Mouse (Mus musculus) c-Kit-positive CD71-negative TER-119-negative erythroid progenitor cells, embryonic 14.5 days (primary cell): ENCODE results near the gene P2rx4.

Source experiments
- DNase-seq: peaks from one replicate; pipeline ENCODE4 v3.0.0-alpha.2; 2013; ENCODE audit warnings: low read depth

The P2rx4 gene

DNA sequence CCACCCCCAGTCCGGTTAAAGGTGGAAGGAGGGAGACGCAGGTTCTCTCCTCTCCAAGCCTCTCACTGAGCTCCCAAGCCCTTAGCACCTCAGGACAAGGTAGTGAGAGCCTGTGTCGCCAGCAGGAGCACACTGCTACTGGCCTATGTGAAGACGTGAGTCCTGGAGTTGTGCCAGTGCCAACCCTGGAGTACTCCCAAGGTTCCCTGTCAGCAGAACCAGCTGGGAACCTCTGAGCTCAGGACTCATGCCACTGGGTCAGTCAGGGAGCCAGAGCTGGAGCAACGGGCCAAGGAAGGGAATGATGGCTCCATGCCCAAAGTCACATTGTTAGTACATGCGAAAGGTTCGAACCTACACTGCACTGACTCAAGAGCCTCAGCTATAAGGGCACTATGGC, 49.3 kb downstream of the P2rx4 start:
- no peak for DNase-seq

DNA sequence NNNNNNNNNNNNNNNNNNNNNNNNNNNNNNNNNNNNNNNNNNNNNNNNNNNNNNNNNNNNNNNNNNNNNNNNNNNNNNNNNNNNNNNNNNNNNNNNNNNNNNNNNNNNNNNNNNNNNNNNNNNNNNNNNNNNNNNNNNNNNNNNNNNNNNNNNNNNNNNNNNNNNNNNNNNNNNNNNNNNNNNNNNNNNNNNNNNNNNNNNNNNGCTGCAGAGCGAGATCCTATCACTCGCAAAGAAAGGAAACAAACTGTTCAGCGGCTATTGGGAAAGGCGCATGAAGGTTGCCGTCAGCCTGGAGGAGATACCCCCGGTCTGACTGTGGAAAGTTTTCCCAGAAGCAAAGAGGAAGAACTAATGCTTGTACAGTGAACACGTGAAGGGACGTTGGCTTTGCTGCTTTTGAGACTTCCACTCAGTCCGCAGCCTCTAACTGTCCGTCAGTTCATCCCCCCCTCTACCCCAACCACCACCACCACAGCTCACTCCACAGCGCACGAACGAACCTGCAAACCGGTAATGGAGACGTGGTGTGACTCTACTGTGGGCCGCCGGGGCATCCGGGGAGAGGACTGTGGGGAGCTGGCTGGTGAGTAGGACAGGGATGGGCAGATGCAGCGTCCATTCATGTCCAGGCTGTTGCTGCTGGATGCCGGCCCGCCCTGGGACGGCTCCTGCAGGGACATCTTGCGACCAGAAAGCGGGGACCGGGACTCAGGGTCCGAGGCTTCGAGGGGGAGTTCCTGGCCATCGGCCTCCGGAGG, 56.1 kb downstream of the P2rx4 start:
- no peak for DNase-seq

- no peak for DNase-seq
Measured at GRCm38 (mm10) chr5:122764032-122764464, 56.7 kb downstream of the P2rx4 start.

- DNase-seq = no peak
Measured at GRCm38 (mm10) chr5:122767283-122767682, 59.9 kb downstream of the P2rx4 start.

GRCm38 (mm10) chr5:122769101-122769568, 61.8 kb downstream of the P2rx4 start:
- DNase-seq = no peak

- no peak for DNase-seq
Measured at GRCm38 (mm10) chr5:122770304-122770703, 63.0 kb downstream of the P2rx4 start.

- no peak for DNase-seq
Measured at GRCm38 (mm10) chr5:122770806-122771261, 63.5 kb downstream of the P2rx4 start.

GRCm38 (mm10) chr5:122771428-122771827, 64.1 kb downstream of the P2rx4 start:
- no peak for DNase-seq

GRCm38 (mm10) chr5:122773756-122774155, 66.4 kb downstream of the P2rx4 start:
- DNase-seq = no peak

- DNase-seq = no peak
Measured at GRCm38 (mm10) chr5:122774743-122775611, 67.6 kb downstream of the P2rx4 start.

DNA sequence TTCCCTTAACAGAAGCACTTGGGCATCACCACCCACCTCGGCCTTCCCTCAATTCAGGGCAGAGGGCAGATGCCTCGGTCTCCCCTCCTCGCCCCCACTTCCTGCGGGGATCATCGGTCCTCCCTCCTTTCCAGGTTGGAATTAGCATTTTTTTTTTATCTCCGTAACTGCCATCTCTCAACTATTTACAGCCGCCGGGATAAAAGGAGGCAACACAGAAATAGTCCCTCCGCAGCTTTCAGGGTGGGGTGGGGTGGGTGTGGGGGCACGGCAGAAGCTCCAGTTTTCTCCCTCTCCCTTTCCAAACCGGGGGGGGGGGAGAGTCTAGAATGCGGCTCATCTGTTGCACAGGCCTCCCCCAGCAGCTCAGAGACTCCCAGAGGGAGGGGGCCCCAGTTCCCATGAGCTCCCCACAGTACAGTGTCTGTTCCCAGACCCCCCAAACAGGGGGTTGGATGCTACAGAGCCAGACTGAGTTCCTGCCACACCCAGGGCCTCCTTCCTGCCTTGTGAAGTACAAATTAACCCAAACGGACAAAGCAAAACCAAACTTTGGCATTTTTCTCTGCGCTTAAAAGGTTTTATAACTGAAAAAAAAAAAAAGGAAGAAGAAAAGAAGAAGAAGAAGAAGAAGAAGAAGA, 68.4 kb downstream of the P2rx4 start:
- no peak for DNase-seq

GRCm38 (mm10) chr5:122777322-122777721, 70.0 kb downstream of the P2rx4 start:
- DNase-seq = no peak

DNA sequence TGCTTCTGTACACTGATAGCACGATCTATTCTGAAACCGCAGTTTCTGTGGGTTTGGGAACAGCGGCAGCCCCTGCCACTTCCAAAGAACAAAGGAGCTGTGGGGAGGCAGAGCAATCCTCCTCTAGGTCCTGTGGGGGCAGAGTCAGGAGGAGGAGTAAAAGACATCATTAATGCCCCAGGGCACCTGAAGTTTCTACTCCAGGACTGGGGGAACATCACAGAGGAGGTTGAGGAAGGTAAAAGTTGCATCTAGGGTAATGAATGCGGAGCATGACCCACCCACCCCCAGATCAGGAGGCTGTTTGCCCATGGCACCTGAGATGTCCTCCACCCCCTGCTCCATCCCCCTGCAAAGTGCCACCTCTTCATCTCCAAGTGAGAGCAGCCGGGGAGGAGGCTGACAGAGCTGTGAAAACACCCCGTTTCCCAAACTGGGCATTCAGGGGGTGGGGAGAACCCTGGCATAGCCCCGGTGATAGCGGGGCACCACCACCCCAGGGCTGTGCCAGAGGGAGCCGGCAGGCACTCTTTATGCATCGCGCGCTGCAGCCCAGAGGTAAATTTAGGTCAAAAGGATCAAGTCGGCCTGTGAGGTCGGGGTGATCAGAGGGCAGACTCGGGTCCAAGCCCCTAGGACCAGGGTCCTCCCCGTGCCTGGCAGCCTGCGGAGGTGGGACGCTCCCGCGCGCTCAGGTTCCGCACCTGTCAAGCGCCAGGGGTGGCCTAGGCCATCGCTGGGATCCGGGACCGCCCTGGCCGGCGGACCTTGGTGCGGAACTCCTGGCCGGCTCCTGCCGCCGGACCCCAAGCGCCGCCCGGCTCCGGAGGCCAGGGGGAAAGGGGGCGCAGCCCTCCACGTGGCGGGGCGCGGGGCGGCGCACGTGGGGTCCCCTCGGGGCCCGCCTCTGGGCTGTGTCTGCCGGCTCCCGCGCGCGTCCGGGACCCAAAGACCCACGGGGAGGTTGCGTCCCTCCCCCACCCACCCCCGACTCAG, 71.2 kb downstream of the P2rx4 start:
- DNase-seq = no peak
